12 mouse cellular contexts compared by ENCODE assay signal in genomic region chr3:86873092-86873600, GRCm38 (mm10). TPM values are rescaled to one million over a fixed set of nuclear protein-coding genes. Genes with fewer than 3 reads are reported as not detected.
A peak's percentile ranks its signal among the peaks of the same experiment; 100 is the strongest.
DNase-seq lines count a peak whose midpoint lies in the region; ATAC-seq and TF ChIP-seq lines count a peak whose summit lies in the region.
"Had no signal": no experiment of that assay in that cellular context is flagged by ENCODE, and none has a peak within 500 bp of the region (broad histone marks: within the 10 kb centered on the region; RNA-seq: fewer than 3 reads in every experiment).

No protein-coding gene starts in this region.

- H3K4me2 ChIP-seq in midbrain, postnatal 0 days (ENCODE audit: low read depth, low read length, poor library complexity, severe bottlenecking): no peak overlapping the region
- H3K4me2 ChIP-seq: embryonic facial prominence, embryonic 15.5 days; heart, embryonic 12.5 days had no signal

- no peak for ATAC-seq in midbrain, postnatal 0 days (ENCODE audit: low FRiP score)
- ATAC-seq in cerebellum, adult (ENCODE audit: insufficient number of reproducible peaks, low FRiP score, low TSS enrichment): no peak

- no peaks in the 10 kb centered on the region for H3K27me3 ChIP-seq in embryonic facial prominence, embryonic 10.5 days (replicated peaks; ENCODE audit: low read depth, poor library complexity, severe bottlenecking)
- no peaks in the 10 kb centered on the region for H3K27me3 ChIP-seq in hindbrain, embryonic 10.5 days (ENCODE audit: insufficient read depth, poor library complexity, severe bottlenecking)
- H3K27me3 ChIP-seq in midbrain, postnatal 0 days (ENCODE audit: insufficient read depth, low read length): no peaks in the 10 kb centered on the region
- H3K27me3 ChIP-seq: embryonic facial prominence, embryonic 15.5 days; heart, embryonic 12.5 days had no signal

- no peak overlapping the region for H3K9ac ChIP-seq in midbrain, postnatal 0 days (replicated peaks; ENCODE audit: low read length, poor library complexity, severe bottlenecking)
- H3K9ac ChIP-seq: embryonic facial prominence, embryonic 15.5 days; heart, embryonic 12.5 days had no signal

- no peak overlapping the region for H3K4me3 ChIP-seq in embryonic facial prominence, embryonic 10.5 days
- no peak overlapping the region for H3K4me3 ChIP-seq in hindbrain, embryonic 10.5 days
- no peak overlapping the region for H3K4me3 ChIP-seq in midbrain, postnatal 0 days (ENCODE audit: low read depth, low read length)
- H3K4me3 ChIP-seq: embryonic facial prominence, embryonic 15.5 days; heart, embryonic 12.5 days; limb, embryonic 10.5 days had no signal

- H3K36me3 ChIP-seq in embryonic facial prominence, embryonic 10.5 days (replicated peaks): no peaks in the 10 kb centered on the region
- no peaks in the 10 kb centered on the region for H3K36me3 ChIP-seq in hindbrain, embryonic 10.5 days
- no peaks in the 10 kb centered on the region for H3K36me3 ChIP-seq in midbrain, postnatal 0 days (ENCODE audit: insufficient read depth, low read length)
- H3K36me3 ChIP-seq: embryonic facial prominence, embryonic 15.5 days; G1E; heart, embryonic 12.5 days; limb, embryonic 10.5 days had no signal

- H3K27ac ChIP-seq in embryonic facial prominence, embryonic 10.5 days (replicated peaks): peak overlapping the region; percentile 25; the same call in 1 of the 2 replicates
- peak overlapping the region; percentile 83 for H3K27ac ChIP-seq in hindbrain, embryonic 10.5 days
- H3K27ac ChIP-seq in midbrain, postnatal 0 days (ENCODE audit: low read depth, low read length): no peak overlapping the region
- H3K27ac ChIP-seq: embryonic facial prominence, embryonic 15.5 days; limb, embryonic 10.5 days had no signal

- H3K4me1 ChIP-seq in embryonic facial prominence, embryonic 10.5 days: peaks cover 32% of the 10 kb centered on the region
- H3K4me1 ChIP-seq in hindbrain, embryonic 10.5 days (replicated peaks): peaks cover 49% of the 10 kb centered on the region
- 0 out of 2 replicates have a peak, but pooled peaks cover 4% of the 10 kb centered on the region for H3K4me1 ChIP-seq in midbrain, postnatal 0 days (ENCODE audit: insufficient read depth, low read length)

- H3K9me3 ChIP-seq in embryonic facial prominence, embryonic 10.5 days: no peaks in the 10 kb centered on the region
- H3K9me3 ChIP-seq in hindbrain, embryonic 10.5 days: no peaks in the 10 kb centered on the region
- no peaks in the 10 kb centered on the region for H3K9me3 ChIP-seq in midbrain, postnatal 0 days (ENCODE audit: low read length)
- H3K9me3 ChIP-seq: embryonic facial prominence, embryonic 15.5 days; G1E; heart, embryonic 12.5 days; limb, embryonic 10.5 days had no signal

- peak; percentile 24 to 49 for DNase-seq in layer of hippocampus, adult 8-10 months (ENCODE audit: low spot score in 2 of 2)
- DNase-seq in layer of hippocampus, postnatal 36 days: no peak
- DNase-seq in embryonic facial prominence, embryonic 10.5 days (ENCODE audit: low spot score): no peak
- no peak for DNase-seq in hindbrain, embryonic 10.5 days (ENCODE audit: low spot score)
- DNase-seq in midbrain, postnatal 0 days (ENCODE audit: low spot score): peak; percentile 73
- no peak for DNase-seq in cerebellum, postnatal 25 days
- DNase-seq: lung, postnatal 10 days had no signal

- 80% methylated on average over 6 of the region's 6 CpGs for WGBS in embryonic facial prominence, embryonic 10.5 days
- 59% methylated on average over 6 of the region's 6 CpGs for WGBS in hindbrain, embryonic 10.5 days
- WGBS in midbrain, postnatal 0 days: 46% methylated on average over 6 of the region's 6 CpGs

- no peak for TF ChIP-seq CTCF in midbrain, postnatal 0 days (IDR thresholded peaks at IDR 0.05)

RNA-seq across cellular contexts. Expression of gene Dclk2, which starts 47.5 kb away (rescaled TPM):
- total RNA-seq in layer of hippocampus, adult 8-10 months (2022): 100 to 1,000 TPM in 2 of 4 experiments, 10 to 100 TPM in 2; 90.2 to 108 (median 99.6) TPM
- 100 to 1,000 TPM; 109 to 112 TPM for total RNA-seq in layer of hippocampus, postnatal 36 days (2021)
- polyA plus RNA-seq in embryonic facial prominence, embryonic 10.5 days (2016; fragmentation: Nextera tagmentation; extraction: Ambion mirVana): 14.2 and 15.0 TPM in 2 replicates
- 20.4 and 38.9 TPM in 2 replicates for polyA plus RNA-seq in hindbrain, embryonic 10.5 days (2016; fragmentation: Nextera tagmentation; extraction: Ambion mirVana)
- 158 and 162 TPM in 2 replicates for total RNA-seq in midbrain, postnatal 0 days (2014; rRNA removed)
- 61.8 and 71.6 TPM in 2 replicates for polyA plus RNA-seq in midbrain, postnatal 0 days (2015; fragmentation: Nextera tagmentation; extraction: Ambion mirVana)
- polyA plus RNA-seq: G1E had no signal

Comparison
In these comparisons a context has a peak if more than half of its experiments do, and no peak if none do; other contexts are left out.
1. DNase-seq: peak in layer of hippocampus, adult 8-10 months (2 of 2) and midbrain, postnatal 0 days (single experiment); none in layer of hippocampus, postnatal 36 days (0 of 2), embryonic facial prominence, embryonic 10.5 days (single experiment), hindbrain, embryonic 10.5 days (single experiment) and cerebellum, postnatal 25 days (0 of 2).